Mouse (Mus musculus): Measurements from ENCODE around the gene Slc9a5.

DNA sequence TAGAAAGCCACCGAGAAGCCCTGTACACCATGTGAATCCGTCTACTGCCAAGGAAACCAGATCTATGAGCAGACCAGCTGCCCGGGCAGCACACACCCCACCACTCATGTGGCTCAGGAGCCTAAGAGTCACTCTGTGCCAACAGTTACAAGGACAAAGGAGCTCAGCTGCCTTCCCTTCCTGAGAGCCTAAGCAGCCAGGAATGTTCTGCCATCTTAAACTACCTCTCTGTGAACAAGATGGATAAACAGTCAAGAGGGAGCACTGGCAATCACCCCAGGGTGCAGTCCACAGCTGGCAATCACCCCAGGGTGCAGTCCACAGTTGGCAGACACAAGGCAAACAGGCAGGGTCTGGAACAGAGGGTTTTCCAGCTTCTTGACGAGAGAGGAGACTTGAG is 30.7 kb upstream of the Slc9a5 start:
- TF ChIP-seq CTCF (conservative IDR thresholded peaks at IDR 0.05; ENCODE audit: insufficient read depth, insufficient read length, low read depth, low read length): no peak
- no peak for TF ChIP-seq POLR2A (IDR thresholded peaks at IDR 0.05; ENCODE audit: low read depth, low read length)

Data from kidney, adult 2 months (tissue).